8 mouse cellular contexts compared by ENCODE assay signal in the genomic region with DNA sequence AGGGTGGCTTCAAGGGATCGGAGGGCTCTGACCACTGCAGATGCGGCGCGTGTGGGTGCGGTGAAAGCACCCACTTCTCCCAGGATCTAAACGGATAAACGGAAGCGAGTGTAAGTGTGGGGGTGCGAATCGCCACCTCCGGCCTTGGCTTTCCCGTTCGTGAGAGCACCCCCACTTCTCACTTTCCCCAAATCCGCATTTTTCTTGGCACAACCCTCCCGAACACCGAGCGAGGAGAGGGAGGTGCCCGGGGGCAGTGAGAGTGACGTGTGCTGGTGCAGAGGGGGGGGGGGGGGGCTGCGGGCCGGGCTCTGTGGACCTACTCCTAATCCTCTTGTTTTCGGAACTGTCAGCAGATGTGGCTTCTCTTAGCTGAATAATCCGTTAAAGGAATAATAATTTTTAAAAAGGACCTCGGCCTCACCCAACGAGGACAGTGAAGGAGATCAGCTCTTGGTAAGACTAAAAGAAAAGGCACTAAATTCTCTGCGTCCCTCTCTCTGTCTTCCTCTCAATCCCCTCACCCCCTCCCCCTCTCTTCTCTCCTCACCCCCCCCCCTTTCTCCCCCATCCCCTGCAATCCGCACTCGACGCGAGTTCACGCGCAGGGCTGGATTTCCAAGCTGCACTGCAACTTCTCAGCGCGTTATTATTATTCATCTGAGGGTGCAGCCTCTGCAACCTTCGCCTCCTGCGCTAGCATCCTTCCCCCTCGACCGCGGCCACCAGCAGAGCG.
A peak's percentile ranks its signal among the peaks of the same experiment; 100 is the strongest.
DNase-seq lines count a peak whose midpoint lies in the region; ATAC-seq and TF ChIP-seq lines count a peak whose summit lies in the region.

No protein-coding gene starts in this region.

- H3K9ac ChIP-seq in kidney, postnatal 0 days (ENCODE audit: low read depth, low read length) = no peak overlapping the region

- no peak for ATAC-seq in kidney, postnatal 0 days (replicated peaks; ENCODE audit: low FRiP score, low read depth)

- peaks cover 69% of the 10 kb centered on the region for H3K27me3 ChIP-seq in kidney, postnatal 0 days (ENCODE audit: insufficient read depth, low read length)

- peaks cover 21% of the 10 kb centered on the region for H3K4me1 ChIP-seq in kidney, postnatal 0 days (replicated peaks; ENCODE audit: insufficient read depth, low read length)
- H3K4me1 ChIP-seq in olfactory bulb, adult 2 months (ENCODE audit: control insufficient read depth, insufficient read depth, low read length) = peaks cover 20% of the 10 kb centered on the region

- no peaks in the 10 kb centered on the region for H3K9me3 ChIP-seq in kidney, postnatal 0 days (replicated peaks; ENCODE audit: low read length)

- no peak overlapping the region for H3K27ac ChIP-seq in kidney, postnatal 0 days
- peak overlapping the region; percentile 100 for H3K27ac ChIP-seq in olfactory bulb, adult 2 months (ENCODE audit: insufficient read depth, low read depth, low read length)

- peak; percentile 57 for TF ChIP-seq POLR2A in olfactory bulb, adult 2 months (IDR thresholded peaks at IDR 0.05; ENCODE audit: insufficient read depth, low read depth, low read length)

- H3K4me3 ChIP-seq in kidney, postnatal 0 days (replicated peaks; ENCODE audit: low read depth, low read length) = peak overlapping the region; percentile 43
- peak overlapping the region; percentile 91 for H3K4me3 ChIP-seq in olfactory bulb, adult 2 months (ENCODE audit: insufficient read depth, low read depth, low read length)

- no peak for TF ChIP-seq CTCF in kidney, postnatal 0 days (IDR thresholded peaks at IDR 0.05; ENCODE audit: low read depth)
- no peak for TF ChIP-seq CTCF in olfactory bulb, adult 2 months (IDR thresholded peaks at IDR 0.05; ENCODE audit: insufficient read depth, low read depth, low read length)

- no peaks in the 10 kb centered on the region for H3K36me3 ChIP-seq in kidney, postnatal 0 days (ENCODE audit: insufficient read depth, low read length)

- peak overlapping the region; percentile 90 for H3K4me2 ChIP-seq in kidney, postnatal 0 days (ENCODE audit: low read length)

- intact Hi-C loops in left cerebral cortex, postnatal 4 days (cut with DNase I) = loop anchor here (5.0 to 10.0 kb wide), 2 partner anchors 151 to 463 kb away; no protein-coding TSS in a partner anchor

- WGBS in kidney, postnatal 0 days = 2% methylated on average over 38 of the region's 40 CpGs
- under 1% methylated on average over 40 of the region's 40 CpGs for WGBS in olfactory bulb, adult 2 months

- no peak for DNase-seq in kidney, postnatal 0 days (ENCODE audit: low spot score)
- no peak for DNase-seq in kidney, postnatal 14 days
- DNase-seq in cerebellum, adult 9-10 months = peak; percentile 93
- peak; percentile 68 to 71 for DNase-seq in frontal cortex, postnatal 10 days (ENCODE audit: low spot score in 2 of 2)
- peak; percentile 76 for DNase-seq in left cerebral cortex, postnatal 4 days
- DNase-seq in urinary bladder, postnatal 4 days (ENCODE audit: low spot score in 2 of 2) = no peak
- no peak for DNase-seq in natural killer cell, adult 2 months (ENCODE audit: low spot score in 2 of 2)

Comparison
In these comparisons a context has a peak if more than half of its experiments do, and no peak if none do; other contexts are left out.
1. DNase-seq: peak in cerebellum, adult 9-10 months (single experiment), frontal cortex, postnatal 10 days (2 of 2) and left cerebral cortex, postnatal 4 days (single experiment); none in kidney, postnatal 0 days (single experiment), kidney, postnatal 14 days (single experiment), urinary bladder, postnatal 4 days (0 of 2) and natural killer cell, adult 2 months (0 of 2).